Mouse (Mus musculus): ENCODE measurements at regions not wholly inside any gene's neighbourhood (a gene's known extent, or its start where the extent isn't known, plus 50 kb on each side); places are given as distances from the start of the nearest gene placed in this dataset.

- TF ChIP-seq GATA1 (IDR thresholded peaks at IDR 0.05; ENCODE audit: low read length) (no peak), TAL1 (IDR thresholded peaks at IDR 0.05; ENCODE audit: low read length) (no peak)
Observed at GRCm38 (mm10) chr13:44295621-44296020, 433.7 kb upstream of the Jarid2 start.

Measured in erythroblast, embryonic 14.5 days (primary cell).